8 mouse cellular contexts compared by ENCODE assay signal in the genomic region with DNA sequence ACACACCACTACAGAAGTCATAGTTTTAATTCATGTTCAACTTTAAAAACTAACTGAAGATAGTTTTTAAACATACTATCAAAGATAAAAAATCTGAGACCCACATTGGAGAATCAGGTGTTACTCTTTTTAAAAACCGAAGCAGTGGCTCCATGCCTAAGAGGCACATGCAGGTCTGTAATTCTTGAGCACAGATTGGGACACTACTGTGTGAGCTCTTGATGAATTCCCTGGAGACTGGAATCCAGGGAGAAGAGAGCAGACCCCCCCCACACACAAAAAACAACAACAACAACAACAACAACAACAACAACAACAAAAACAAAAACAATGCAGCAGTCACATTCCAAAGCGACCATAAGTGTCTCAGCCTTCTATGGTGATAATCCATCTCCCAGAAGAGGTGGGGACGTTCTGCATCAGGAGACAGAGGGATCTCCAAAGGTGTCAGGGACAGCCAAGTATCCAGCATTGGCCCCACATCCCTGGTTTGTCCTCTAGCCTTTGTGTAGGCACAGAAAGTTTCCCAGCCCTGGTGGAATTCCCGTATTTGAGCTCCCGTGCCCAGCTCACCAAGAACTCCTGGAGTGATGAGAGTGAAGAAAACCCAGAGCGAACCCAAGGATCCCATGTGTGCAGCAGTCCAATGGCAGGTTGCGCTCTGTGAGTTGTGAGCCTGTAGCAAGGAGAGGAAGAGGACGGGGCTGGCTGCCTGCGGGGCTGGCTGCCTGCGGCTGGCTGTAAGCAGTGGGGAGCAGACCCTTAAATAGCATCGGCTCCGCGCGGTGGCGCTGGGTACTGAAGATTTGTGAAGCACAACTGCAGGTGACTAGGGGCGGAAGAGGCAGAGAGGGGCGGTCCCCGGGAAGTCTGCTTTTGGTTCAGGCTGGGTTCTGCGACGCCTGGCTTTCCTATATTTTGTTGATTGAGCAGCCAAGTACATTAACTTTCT. TPM values are rescaled to one million over a fixed set of nuclear protein-coding genes. Genes with fewer than 3 reads are reported as not detected.
DNase-seq lines count a peak whose midpoint lies in the region; ATAC-seq lines count a peak whose summit lies in the region.

Gene Cr2, minus strand, starts transcription at position 737 of the 952 bp plus-strand sequence.

- ATAC-seq in embryonic facial prominence, embryonic 11.5 days (replicated peaks; ENCODE audit: insufficient number of reproducible peaks, low FRiP score, low TSS enrichment, low read depth): peak; percentile 99
- peak; percentile 94 for ATAC-seq in limb, embryonic 12.5 days (ENCODE audit: insufficient number of reproducible peaks, insufficient read depth, low FRiP score, low TSS enrichment, low read depth)
- peak; percentile 99 for ATAC-seq in midbrain, embryonic 15.5 days (replicated peaks)

- H3K4me1 ChIP-seq in embryonic facial prominence, embryonic 11.5 days (ENCODE audit: control insufficient read depth, insufficient read depth, low read length): no peaks in the 10 kb centered on the region
- no peaks in the 10 kb centered on the region for H3K4me1 ChIP-seq in heart, embryonic 10.5 days
- H3K4me1 ChIP-seq in limb, embryonic 12.5 days (replicated peaks): no peaks in the 10 kb centered on the region; the same call in 1 of the 2 replicates
- peaks cover 6% of the 10 kb centered on the region for H3K4me1 ChIP-seq in midbrain, embryonic 15.5 days

- H3K9me3 ChIP-seq in embryonic facial prominence, embryonic 11.5 days (replicated peaks; ENCODE audit: control insufficient read depth, low read length): no peaks in the 10 kb centered on the region
- no peaks in the 10 kb centered on the region for H3K9me3 ChIP-seq in heart, embryonic 10.5 days
- H3K9me3 ChIP-seq in limb, embryonic 12.5 days: no peaks in the 10 kb centered on the region
- H3K9me3 ChIP-seq in midbrain, embryonic 15.5 days: no peaks in the 10 kb centered on the region

- H3K27me3 ChIP-seq in embryonic facial prominence, embryonic 11.5 days (ENCODE audit: control insufficient read depth, insufficient read depth, low read length): no peaks in the 10 kb centered on the region
- H3K27me3 ChIP-seq in heart, embryonic 10.5 days (ENCODE audit: insufficient read depth, poor library complexity, severe bottlenecking): no peaks in the 10 kb centered on the region
- H3K27me3 ChIP-seq in limb, embryonic 12.5 days: peaks cover 7% of the 10 kb centered on the region; the same call in 1 of the 2 replicates
- no peaks in the 10 kb centered on the region for H3K27me3 ChIP-seq in midbrain, embryonic 15.5 days (replicated peaks)

- H3K9ac ChIP-seq in embryonic facial prominence, embryonic 11.5 days (replicated peaks; ENCODE audit: low read length): peak within 1 kb of the TSS; percentile 47; the same call in 1 of the 2 replicates
- H3K9ac ChIP-seq in limb, embryonic 12.5 days (replicated peaks): 0 out of 2 replicates have a peak within 1 kb of the TSS, but pooled peaks have one; percentile 6
- peak within 1 kb of the TSS; percentile 4; the same call in 1 of the 2 replicates for H3K9ac ChIP-seq in midbrain, embryonic 15.5 days

- WGBS in embryonic facial prominence, embryonic 11.5 days: 9% methylated on average over 20 of the region's 20 CpGs
- 7% methylated on average over 20 of the region's 20 CpGs for WGBS in heart, embryonic 10.5 days
- WGBS in limb, embryonic 12.5 days: 9% methylated on average over 20 of the region's 20 CpGs
- WGBS in midbrain, embryonic 15.5 days: 7% methylated on average over 20 of the region's 20 CpGs

- no peak within 1 kb of the TSS for H3K4me3 ChIP-seq in embryonic facial prominence, embryonic 11.5 days (ENCODE audit: low read depth, low read length)
- H3K4me3 ChIP-seq in heart, embryonic 10.5 days: peak within 1 kb of the TSS; percentile 52
- H3K4me3 ChIP-seq in limb, embryonic 12.5 days (replicated peaks): peak within 1 kb of the TSS; percentile 26
- H3K4me3 ChIP-seq in midbrain, embryonic 15.5 days: peak within 1 kb of the TSS; percentile 36

- peak; percentile 5 to 10 for DNase-seq in cerebellum, adult 18-20 months
- DNase-seq in cerebellum, adult 9-11 months: no peak
- DNase-seq in embryonic facial prominence, embryonic 11.5 days (ENCODE audit: low spot score): peak; percentile 84
- peak; percentile 93 for DNase-seq in heart, embryonic 10.5 days (ENCODE audit: low spot score)
- peak; percentile 8 to 49 for DNase-seq in kidney, adult 8-10 months
- peak; percentile 93 to 95 for DNase-seq in spleen, adult 18-20 months

- no peaks in the 10 kb centered on the region for H3K36me3 ChIP-seq in embryonic facial prominence, embryonic 11.5 days (replicated peaks; ENCODE audit: control insufficient read depth, insufficient read depth, low read depth, low read length)
- no peaks in the 10 kb centered on the region for H3K36me3 ChIP-seq in heart, embryonic 10.5 days
- H3K36me3 ChIP-seq in limb, embryonic 12.5 days: no peaks in the 10 kb centered on the region
- H3K36me3 ChIP-seq in midbrain, embryonic 15.5 days (replicated peaks): no peaks in the 10 kb centered on the region

- H3K27ac ChIP-seq in embryonic facial prominence, embryonic 11.5 days (replicated peaks; ENCODE audit: low read depth, low read length): no peak within 1 kb of the TSS
- H3K27ac ChIP-seq in heart, embryonic 10.5 days: peak within 1 kb of the TSS; percentile 49; the same call in 1 of the 2 replicates
- no peak within 1 kb of the TSS for H3K27ac ChIP-seq in limb, embryonic 12.5 days
- no peak within 1 kb of the TSS for H3K27ac ChIP-seq in midbrain, embryonic 15.5 days

- H3K4me2 ChIP-seq in embryonic facial prominence, embryonic 11.5 days (ENCODE audit: low read depth, low read length): peak within 1 kb of the TSS; percentile 44
- H3K4me2 ChIP-seq in limb, embryonic 12.5 days: peak within 1 kb of the TSS; percentile 50
- H3K4me2 ChIP-seq in midbrain, embryonic 15.5 days: peak within 1 kb of the TSS; percentile 69

RNA-seq across cellular contexts. Expression of gene Cr2, which starts in this region (rescaled TPM):
- 0.17 and 0.39 TPM in 2 replicates for polyA plus RNA-seq in embryonic facial prominence, embryonic 11.5 days (2014; fragmentation: Nextera tagmentation; extraction: Ambion mirVana)
- 0.26 TPM in 1 of 2 replicates, not detected in the other for polyA plus RNA-seq in heart, embryonic 10.5 days (2016; fragmentation: Nextera tagmentation; extraction: Ambion mirVana)
- polyA plus RNA-seq in limb, embryonic 12.5 days (2016; fragmentation: Nextera tagmentation; extraction: Ambion mirVana): 0.28 and 0.29 TPM in 2 replicates
- 0.45 and 0.98 TPM in 2 replicates for polyA plus RNA-seq in midbrain, embryonic 15.5 days (2015; fragmentation: Nextera tagmentation; extraction: Ambion mirVana)

Comparison
In these comparisons a context has a peak if more than half of its experiments do, and no peak if none do; other contexts are left out.
1. Peak in DNase-seq, ATAC-seq, H3K9ac ChIP-seq and H3K4me2 ChIP-seq in embryonic facial prominence, embryonic 11.5 days; RNA of the gene not detected or under 1 TPM.
2. Peak in DNase-seq, H3K4me3 ChIP-seq and H3K27ac ChIP-seq in heart, embryonic 10.5 days; RNA of the gene not detected or under 1 TPM.
3. Peak in ATAC-seq, H3K4me3 ChIP-seq, H3K9ac ChIP-seq and H3K4me2 ChIP-seq in limb, embryonic 12.5 days; RNA of the gene not detected or under 1 TPM.
4. Peak in ATAC-seq, H3K4me3 ChIP-seq, H3K9ac ChIP-seq and H3K4me2 ChIP-seq in midbrain, embryonic 15.5 days; RNA of the gene not detected or under 1 TPM.